Mouse (Mus musculus): Measurements from ENCODE around the gene Impdh1.
"Not testable (repeated sequence)": the region's sequence is repeated elsewhere in the genome, so short reads cannot be mapped to it uniquely, and the experiment has no call there.

Gene Impdh1

DNA sequence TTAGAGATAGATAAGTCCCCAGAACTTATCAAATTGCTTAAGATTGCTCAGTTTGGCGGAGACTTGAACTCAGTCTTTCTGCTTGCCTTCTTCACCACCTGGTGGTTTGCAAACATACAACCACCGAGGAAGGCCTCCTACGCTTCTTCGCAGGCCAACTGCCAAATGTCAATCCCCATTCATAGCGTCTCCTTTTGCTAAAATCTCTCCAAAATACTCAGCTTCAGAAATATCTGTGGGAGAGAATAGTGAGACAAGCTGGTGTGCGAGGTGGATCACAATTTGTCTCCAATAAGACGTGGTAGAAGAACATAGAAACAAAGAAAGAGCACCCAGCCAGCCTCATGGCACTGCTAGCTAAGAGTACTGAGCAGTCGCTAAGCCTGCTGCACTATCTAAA, 36.3 kb downstream of the Impdh1 start:
- DNase-seq (ENCODE audit: low spot score): no peak

DNA sequence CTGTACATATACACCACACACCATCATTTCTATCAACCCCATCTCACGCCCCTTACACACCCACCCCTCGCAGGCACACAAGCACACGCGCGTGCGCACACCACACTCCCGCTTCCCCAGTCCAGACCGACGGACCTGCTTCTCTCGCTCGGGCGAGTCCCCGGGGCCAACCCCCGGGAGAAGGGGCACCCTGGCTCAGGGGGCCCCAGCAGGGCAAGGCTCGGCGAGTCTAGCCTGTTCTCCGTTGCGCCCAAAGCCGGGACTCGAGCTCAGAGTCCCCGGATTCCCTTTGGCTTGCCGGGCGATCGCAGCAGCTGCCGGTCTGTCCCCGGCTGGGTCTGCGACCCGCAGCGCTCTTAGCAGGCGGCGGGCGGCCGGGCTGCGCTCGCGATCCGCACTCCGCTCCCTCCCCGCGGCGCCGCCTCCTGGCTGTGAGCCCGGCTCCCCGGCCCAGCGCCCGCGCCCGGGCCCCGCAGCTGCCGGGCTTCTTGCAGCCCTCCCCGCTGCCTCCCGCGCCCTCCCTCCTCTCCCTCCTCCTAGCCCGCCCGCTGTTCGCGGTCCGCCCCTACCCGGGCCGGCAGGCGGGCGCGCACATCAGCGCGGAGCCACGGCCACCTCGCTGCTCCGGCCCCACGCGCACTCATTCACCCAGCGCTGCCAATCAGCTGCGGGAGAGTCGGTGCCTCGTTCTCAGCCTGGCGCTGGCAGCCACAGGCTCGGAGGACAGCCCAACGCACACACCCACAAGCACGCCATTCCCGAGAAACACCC, 37.1 kb downstream of the Impdh1 start, which contains the start of gene Prrt4:
Gene Prrt4 (minus strand): TSS at position 697 of the 771 bp plus-strand sequence.
- peak; percentile 41 for DNase-seq (ENCODE audit: low spot score)

DNA sequence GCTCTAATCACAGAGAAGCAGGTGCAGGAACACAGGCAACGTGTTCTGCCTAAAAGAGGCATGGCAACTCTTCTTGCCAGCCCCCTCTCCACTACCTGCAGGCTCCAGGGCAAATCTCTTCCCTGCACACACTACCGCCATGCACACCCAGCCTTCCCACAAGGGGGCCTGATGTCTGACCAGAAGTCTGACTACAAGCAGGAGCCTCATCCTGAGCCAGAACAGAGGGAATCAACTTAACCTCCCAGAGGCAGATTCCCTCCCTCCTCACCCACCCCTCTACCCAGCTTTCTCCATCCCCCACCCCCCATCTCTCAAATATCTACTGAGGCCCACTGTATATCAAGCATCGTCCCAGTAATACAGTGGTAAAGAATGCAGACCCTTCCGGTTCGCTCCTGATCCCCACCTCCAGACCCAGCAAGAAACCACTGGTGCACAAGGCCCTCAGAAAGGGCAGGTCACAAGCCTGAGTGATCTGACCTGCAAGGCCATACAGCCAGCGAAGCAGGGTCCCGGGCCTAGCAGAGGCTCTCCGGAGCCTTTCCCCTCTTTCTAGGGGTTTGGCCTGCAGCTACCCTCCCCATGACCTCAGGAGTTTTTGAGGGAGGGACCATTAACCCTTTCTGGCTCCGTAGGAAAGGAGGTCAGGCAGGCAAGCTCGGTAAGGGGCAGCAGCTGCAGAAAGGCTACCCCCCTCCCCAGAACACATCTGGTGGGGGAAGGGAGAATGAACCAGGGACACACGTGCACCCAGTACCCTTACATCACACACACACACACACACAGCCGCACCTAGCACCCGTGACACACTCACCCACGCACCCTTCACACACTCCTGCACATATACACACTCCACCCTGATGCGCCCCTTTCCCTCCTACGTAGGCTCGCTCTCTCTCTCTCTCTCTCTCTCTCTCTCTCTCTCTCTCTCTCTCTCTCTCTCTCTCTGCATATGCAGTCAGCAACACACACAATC, 38.0 kb downstream of the Impdh1 start:
- no peak for DNase-seq (ENCODE audit: low spot score)

DNA sequence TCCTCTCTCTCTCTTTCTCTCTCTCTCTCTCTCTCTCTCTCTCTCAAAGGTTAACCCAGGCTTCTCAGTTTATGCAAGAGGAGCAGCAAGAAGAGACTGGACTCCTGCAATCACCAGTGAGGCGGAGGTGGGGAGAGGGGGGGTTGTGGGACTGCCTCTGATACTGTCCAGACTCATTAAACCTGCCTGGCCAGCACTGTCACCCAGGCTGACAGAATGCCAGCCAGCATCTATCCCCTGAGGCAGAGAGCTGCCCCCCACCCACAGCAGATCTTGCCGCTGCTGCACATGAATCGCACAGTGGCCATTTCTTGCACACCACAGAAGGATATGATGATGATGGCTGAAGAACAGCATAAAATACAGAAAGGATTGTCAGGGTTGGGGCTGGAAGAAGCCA, 41.1 kb downstream of the Impdh1 start:
- no peak for DNase-seq (ENCODE audit: low spot score)

DNA sequence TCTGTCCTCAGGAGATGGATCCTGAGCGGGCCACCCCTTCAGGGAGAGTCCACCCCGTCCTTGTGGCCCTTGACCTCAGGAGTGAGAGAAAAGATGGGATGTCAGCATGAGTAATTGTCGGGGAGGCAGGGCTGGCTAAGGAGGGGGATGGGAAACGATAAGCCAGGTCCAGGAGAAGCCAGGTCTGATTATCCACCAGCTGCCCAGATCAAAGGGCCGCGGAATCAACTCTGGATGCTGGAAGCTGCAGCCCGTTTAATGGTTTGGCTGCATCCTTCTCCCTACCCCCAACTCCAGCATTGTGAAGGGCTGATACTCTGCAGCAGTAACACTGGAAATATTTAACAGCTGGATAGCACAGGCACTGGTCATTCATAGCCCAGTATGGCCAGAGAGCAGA, 41.8 kb downstream of the Impdh1 start:
- DNase-seq (ENCODE audit: low spot score): no peak

DNA sequence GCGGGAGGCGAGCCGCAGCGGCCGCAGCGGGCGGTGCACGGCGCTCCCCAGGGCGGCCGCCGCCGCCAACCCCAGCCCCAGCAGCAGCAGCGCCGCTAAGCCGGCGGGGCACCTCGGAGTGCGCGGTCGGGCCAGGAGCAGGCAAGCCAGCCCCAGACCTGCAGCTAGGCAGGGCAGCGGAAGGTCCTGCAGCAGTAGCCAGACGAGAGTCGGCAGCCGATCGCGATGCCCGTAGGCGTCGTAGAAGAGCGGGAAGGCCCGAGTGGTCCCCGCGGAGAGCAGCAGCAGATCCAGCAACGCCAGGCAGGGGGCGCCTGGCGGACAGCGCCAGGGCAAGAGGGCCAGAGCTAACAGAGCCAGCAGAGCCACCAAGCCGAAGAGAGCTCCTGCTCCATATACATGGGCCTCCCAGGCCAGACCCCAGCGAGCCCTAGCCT, 45.2 kb downstream of the Impdh1 start:
- DNase-seq (ENCODE audit: low spot score): peak; percentile 74

DNA sequence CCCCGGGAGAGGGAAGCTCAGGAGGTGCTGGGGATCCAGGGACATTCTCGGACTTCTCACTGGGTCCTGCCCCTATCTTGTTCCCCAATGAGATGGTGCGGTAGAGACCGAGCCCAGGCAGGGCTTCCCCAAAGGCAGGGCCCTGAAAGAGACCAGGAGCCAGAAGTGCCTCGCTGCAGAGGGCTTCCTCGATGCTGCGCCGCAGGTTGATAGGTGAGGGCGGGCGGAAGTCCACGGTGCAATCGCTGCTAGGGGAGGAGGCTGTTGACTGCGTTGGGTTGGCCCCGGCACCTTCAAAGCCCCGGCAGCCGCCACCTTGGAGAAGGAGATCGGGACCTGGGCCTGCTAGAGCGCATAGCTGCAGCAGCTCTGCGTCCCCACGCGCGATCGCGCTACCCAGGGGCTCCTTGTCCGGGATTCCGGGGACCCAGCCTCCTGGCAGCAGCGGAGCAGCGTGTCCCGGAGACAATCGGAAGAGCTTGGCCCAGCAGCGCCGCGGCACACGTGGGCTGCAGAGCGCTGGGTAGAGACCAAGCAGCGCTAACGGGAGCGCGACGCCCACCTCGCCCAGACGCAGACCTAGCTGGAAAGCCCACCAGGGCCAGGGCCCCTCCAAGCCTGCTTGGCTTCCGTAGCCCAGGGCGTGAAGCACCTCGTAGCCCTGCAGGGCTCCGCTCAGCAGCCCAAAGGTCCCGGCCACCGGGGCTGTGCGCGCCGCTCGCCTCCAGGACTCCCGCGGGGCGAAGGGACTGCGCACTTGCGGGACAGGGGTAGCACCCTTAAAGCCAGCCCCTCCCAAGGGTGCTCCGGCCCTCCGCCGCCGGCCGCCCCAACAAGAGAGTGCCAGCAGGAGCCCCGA, 45.9 kb downstream of the Impdh1 start:
- DNase-seq (ENCODE audit: low spot score): peak; percentile 11

DNA sequence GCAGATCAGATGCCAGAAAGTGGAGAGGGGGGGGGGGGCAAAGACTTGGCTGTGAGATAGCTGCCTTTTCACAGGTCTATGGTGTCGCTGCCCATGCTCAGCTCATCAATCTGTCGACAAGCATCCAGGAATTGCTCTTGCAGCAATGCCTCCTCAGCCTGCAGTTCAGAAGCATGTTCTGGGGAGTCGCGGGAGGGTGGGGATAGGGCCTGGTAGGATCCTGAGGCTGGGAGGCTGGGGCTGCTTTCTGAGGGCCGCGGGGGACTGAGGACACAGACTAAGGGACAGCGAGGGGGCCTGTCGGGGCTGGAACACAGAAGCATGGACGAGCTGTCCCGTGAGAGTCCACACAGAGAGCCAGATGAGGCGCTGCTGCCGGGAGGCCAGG, 46.5 kb downstream of the Impdh1 start:
- no peak for DNase-seq (ENCODE audit: low spot score)

DNA sequence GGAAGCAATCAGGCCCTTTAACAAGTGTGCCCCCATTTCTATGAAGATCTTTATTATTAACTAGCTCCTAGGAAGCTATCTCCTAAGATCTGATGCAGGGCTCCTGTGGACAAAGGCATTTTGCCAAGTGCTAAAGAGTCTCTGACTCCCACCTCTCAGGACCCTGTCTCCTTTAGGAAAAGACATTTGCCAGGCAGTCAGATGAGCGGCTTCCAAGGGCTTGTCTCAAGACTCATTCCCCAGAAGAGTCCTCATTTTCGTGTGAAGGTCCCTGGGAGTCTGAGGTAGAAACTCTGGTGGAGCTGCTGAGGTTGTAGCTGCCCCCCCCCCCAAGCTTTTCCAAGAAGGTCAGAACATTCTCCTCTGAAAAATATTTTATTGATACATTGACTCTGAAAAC, 47.3 kb downstream of the Impdh1 start:
- no peak for DNase-seq (ENCODE audit: low spot score)

DNA sequence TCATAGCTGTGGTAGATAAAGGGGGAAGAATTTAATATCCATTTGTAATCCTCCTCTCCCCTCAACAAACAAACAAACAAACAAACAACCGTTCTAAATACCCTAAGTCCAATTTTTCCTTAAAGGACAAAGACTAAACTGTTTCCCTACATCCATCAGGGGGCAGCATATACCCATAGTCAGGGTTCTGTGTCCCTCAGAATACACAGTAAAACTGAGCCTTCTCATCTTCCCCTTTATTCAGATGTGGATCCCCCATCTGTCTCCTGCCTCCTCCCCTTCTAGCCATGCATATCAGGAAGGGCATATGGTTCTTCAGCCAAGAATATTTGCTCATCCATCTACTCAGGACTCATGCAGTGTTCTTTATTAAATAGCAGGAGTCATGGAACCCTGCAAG, 50.0 kb downstream of the Impdh1 start:
- no peak for DNase-seq (ENCODE audit: low spot score)

DNA sequence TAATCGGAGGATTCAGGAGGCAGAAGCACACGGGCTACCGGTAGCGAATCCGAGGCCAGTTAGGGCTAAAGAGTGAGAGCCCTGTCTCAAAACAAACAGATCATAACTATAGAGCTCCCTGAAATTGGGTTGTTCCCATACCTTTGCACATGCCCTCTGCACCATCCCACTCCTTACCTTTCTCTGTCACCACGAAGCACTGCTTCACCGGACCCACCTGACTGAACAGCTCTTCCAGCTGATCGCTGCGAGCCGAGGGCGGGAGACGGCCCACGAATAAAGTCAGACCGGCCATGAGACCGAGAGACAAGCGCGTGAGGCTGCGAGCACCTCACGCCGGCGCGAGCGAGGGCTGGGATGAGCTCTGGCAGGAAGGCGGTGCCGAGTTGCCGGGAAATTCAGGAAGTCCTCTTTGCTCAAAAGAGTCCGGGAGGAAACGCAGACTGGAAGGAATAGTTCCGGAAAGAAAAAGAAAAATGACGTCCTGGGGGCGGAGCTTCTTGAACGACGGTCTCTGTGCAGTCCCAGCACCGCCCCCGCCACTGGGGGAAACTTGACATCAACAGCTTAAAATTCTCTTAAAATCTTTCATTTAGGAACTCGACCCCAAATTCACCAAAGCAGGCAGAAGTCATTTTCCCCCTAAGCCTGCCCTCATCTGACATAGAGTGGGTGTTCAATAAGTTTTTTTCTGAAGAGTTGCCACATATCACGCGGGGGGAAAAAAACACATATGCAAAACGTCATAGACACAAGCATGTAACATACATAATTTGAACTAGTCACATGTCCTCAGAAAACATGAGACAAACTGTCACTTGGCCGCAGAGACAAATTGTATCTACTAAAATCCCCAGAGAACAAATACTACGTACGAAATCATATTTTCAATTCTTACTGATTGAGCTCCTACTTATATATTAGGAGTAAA, 51.6 kb downstream of the Impdh1 start, which contains the start of gene Rbm28:
Gene Rbm28 (minus strand): TSS at position 693 of the 931 bp plus-strand sequence.
- peak; percentile 74 for DNase-seq (ENCODE audit: low spot score)

DNA sequence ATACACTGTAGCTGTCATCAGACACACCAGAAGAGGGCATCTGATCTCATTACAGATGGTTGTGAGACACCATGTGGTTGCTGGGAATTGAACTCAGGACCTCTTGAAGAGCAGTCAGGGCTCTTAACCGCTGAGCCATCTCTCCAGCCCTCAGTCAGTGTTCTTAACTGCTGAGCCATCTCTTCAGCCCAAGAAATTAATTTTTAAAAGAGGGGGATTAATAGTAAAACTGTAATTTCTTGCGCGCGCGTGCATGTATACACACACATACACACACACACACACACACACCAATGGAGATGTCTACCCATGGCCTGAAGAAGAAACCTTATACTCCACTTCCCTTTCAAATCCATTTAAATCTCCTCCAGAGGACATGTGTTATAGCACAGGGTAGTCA, 54.9 kb downstream of the Impdh1 start:
- DNase-seq (ENCODE audit: low spot score): not testable (repeated sequence)

DNA sequence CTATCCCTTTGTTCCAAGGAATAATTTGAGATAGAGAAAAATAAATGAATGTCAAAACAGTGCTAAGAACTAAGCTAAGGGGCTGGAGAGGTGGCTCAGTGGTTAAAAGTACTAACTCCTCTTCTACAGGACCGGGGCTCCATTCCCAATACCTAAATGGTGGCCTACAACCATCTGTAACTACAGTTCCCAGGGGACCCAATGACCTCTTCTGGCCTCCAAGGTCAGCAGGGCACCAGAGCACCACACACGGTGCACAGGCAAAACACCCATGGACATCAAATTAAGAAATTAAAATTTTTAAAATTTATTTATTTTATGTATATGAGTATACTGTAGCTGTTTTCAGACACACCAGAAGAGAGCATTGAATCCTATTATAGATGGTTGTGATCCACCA, 55.4 kb downstream of the Impdh1 start:
- no peak for DNase-seq (ENCODE audit: low spot score)

DNA sequence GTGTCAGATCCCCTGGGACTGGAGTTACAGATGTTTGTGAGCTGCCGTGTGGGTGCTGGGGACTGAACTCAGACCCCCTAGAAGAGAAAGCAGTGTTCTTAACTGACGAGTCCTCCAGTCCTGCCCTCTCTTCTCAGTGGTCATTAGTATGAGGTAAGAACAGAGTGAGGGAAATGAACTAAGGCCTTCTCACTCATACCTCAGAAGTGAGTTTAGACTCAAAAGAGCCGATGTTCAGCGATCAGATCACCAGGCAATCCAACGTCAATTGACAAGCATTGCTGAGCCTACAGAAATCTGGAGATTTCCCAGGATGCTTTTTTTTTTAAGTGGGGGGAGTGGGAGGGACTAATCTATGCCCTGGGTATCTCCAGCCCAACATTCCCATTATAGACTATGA, 59.8 kb downstream of the Impdh1 start:
- no peak for DNase-seq (ENCODE audit: low spot score)
